22 mouse cellular contexts compared by ENCODE assay signal in the genomic region with DNA sequence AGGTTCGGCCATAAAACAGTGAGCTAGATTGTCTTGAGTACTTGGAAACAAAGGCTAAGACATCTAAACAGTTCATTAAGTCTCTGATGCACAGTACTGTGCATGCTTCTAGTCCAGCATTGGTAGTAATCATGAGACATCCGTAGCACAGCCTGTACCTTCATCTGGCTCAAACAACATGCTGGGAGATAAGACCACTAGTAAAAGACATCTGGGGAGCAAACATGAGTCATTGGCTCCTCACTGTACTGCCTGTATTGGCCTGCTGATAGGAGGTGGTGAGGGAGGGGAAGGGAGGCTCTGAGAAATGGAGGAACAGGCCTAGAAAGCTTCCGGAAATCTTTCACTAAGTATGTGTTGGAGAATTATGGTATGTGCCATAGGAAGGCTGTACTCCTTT.
DNase-seq lines count a peak whose midpoint lies in the region.
"Had no signal": no experiment of that assay in that cellular context is flagged by ENCODE, and none has a peak within 500 bp of the region (broad histone marks: within the 10 kb centered on the region; RNA-seq: fewer than 3 reads in every experiment).

No protein-coding gene starts in this region.

- DNase-seq in heart, adult 8-10 months (ENCODE audit: low spot score): peak; percentile 33
- DNase-seq in heart, postnatal 4 days: no peak
- DNase-seq in ovary, adult 18-20 months (ENCODE audit: low spot score): peak; percentile 17
- no peak for DNase-seq in ovary, postnatal 36 days (ENCODE audit: low spot score)
- DNase-seq in MN1 (ENCODE audit: low spot score) (peak; percentile 11), adipocyte (ENCODE audit: low spot score) (no peak)
- DNase-seq in frontal cortex, postnatal 10 days (ENCODE audit: low spot score in 2 of 2): no peak
- DNase-seq: adrenal gland, postnatal 14 days; cerebellum, adult 11 months; cerebellum, adult 9-10 months; cerebellum, postnatal 36 days; gastrocnemius, adult 2 months; kidney, adult 8-10 months; kidney, postnatal 4 days; layer of hippocampus, postnatal 36 days; left cerebral cortex, postnatal 4 days; liver, embryonic 13.5 days; lung, adult 2 months; lung, postnatal 10 days; retina, postnatal 1 day; right cerebral cortex, postnatal 14 days; thymus, postnatal 14 days had no signal

Comparison
In these comparisons a context has a peak if more than half of its experiments do, and no peak if none do; other contexts are left out.
1. DNase-seq: peak in heart, adult 8-10 months (single experiment), ovary, adult 18-20 months (single experiment) and MN1 (single experiment); none in heart, postnatal 4 days (single experiment), ovary, postnatal 36 days (single experiment), adipocyte (single experiment) and frontal cortex, postnatal 10 days (0 of 2).